9 mouse cellular contexts compared by ENCODE assay signal in the genomic region with DNA sequence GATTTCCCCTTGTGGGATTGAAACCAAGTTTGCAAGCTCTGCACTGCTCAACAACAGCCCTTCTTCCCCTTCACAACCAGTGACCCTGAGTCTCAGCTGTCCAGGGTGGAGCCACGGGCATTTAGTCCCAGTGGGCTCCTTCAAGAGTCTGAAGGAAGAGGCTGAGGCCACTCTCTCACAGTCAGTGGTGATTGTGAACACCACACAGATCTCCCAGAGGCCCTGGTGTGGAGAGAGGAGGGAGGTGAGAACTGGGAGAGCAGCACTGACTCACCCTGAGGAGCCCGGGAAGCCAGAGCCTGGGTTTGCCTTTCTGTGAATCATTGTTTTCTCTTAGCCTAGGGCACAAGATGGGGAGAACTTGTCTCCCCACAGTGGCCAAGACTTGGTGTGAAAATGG. TPM values are rescaled to one million over a fixed set of nuclear protein-coding genes. Genes with fewer than 3 reads are reported as not detected.
DNase-seq lines count a peak whose midpoint lies in the region; ATAC-seq and TF ChIP-seq lines count a peak whose summit lies in the region.
"Had no signal": no experiment of that assay in that cellular context is flagged by ENCODE, and none has a peak within 500 bp of the region (broad histone marks: within the 10 kb centered on the region; RNA-seq: fewer than 3 reads in every experiment).

No protein-coding gene starts in this region.

- no peaks in the 10 kb centered on the region for H3K9me3 ChIP-seq in forebrain, embryonic 16.5 days (ENCODE audit: control insufficient read depth, low read length)
- H3K9me3 ChIP-seq in limb, embryonic 12.5 days = no peaks in the 10 kb centered on the region
- H3K9me3 ChIP-seq in stomach, postnatal 0 days (ENCODE audit: control insufficient read depth, low read length) = no peaks in the 10 kb centered on the region

- DNase-seq in heart, adult 18-20 months = peak; percentile 64 to 74
- no peak for DNase-seq in heart, postnatal 25 days (ENCODE audit: low spot score)
- DNase-seq in MN1 (ENCODE audit: low spot score) = peak; percentile 76
- peak; percentile 72 for DNase-seq in stomach, postnatal 0 days (ENCODE audit: low spot score)
- DNase-seq in embryo, embryonic 10 days (ENCODE audit: low spot score) = no peak

- intact Hi-C loops in heart, postnatal 25 days (cut with DNase I) = no loop called here

- H3K4me1 ChIP-seq in forebrain, embryonic 16.5 days (replicated peaks; ENCODE audit: control insufficient read depth, insufficient read depth, low read length) = peaks cover 43% of the 10 kb centered on the region
- peaks cover 38% of the 10 kb centered on the region for H3K4me1 ChIP-seq in limb, embryonic 12.5 days (replicated peaks)
- peaks cover 5% of the 10 kb centered on the region; the same call in 1 of the 2 replicates for H3K4me1 ChIP-seq in stomach, postnatal 0 days (replicated peaks; ENCODE audit: control insufficient read depth, insufficient read depth)

- H3K9ac ChIP-seq in forebrain, embryonic 16.5 days (replicated peaks; ENCODE audit: low read depth, low read length) = peak overlapping the region; percentile 99
- peak overlapping the region; percentile 97 for H3K9ac ChIP-seq in limb, embryonic 12.5 days (replicated peaks)
- peak overlapping the region; percentile 14; the same call in 1 of the 2 replicates for H3K9ac ChIP-seq in stomach, postnatal 0 days (ENCODE audit: low read length)

- peak overlapping the region; percentile 90 for H3K4me2 ChIP-seq in forebrain, embryonic 16.5 days (ENCODE audit: low read length)
- peak overlapping the region; percentile 96 for H3K4me2 ChIP-seq in limb, embryonic 12.5 days
- peak overlapping the region; percentile 92; the same call in 1 of the 2 replicates for H3K4me2 ChIP-seq in stomach, postnatal 0 days (replicated peaks; ENCODE audit: low read depth)

- TF ChIP-seq CTCF in stomach, postnatal 0 days (IDR thresholded peaks at IDR 0.05; ENCODE audit: low read depth) = no peak

- H3K27me3 ChIP-seq in forebrain, embryonic 16.5 days (replicated peaks; ENCODE audit: control insufficient read depth, insufficient read depth, low read length) = no peaks in the 10 kb centered on the region
- no peaks in the 10 kb centered on the region for H3K27me3 ChIP-seq in limb, embryonic 12.5 days
- no peaks in the 10 kb centered on the region for H3K27me3 ChIP-seq in stomach, postnatal 0 days (ENCODE audit: control insufficient read depth, insufficient read depth, low read length)

- WGBS in forebrain, embryonic 16.5 days = 41% methylated on average over 2 of the region's 2 CpGs
- WGBS in limb, embryonic 12.5 days = 61% methylated on average over 2 of the region's 2 CpGs
- WGBS in stomach, postnatal 0 days = 17% methylated on average over 2 of the region's 2 CpGs

- H3K36me3 ChIP-seq in forebrain, embryonic 16.5 days (ENCODE audit: control insufficient read depth, insufficient read depth) = peaks cover 4% of the 10 kb centered on the region
- H3K36me3 ChIP-seq in limb, embryonic 12.5 days = peaks cover 49% of the 10 kb centered on the region
- no peaks in the 10 kb centered on the region; the same call in 1 of the 2 replicates for H3K36me3 ChIP-seq in stomach, postnatal 0 days (ENCODE audit: control insufficient read depth, insufficient read depth, low read length)

- H3K4me3 ChIP-seq in forebrain, embryonic 16.5 days (replicated peaks; ENCODE audit: low read length) = peak overlapping the region; percentile 92
- peak overlapping the region; percentile 87; the same call in 1 of the 2 replicates for H3K4me3 ChIP-seq in limb, embryonic 12.5 days (replicated peaks)
- H3K4me3 ChIP-seq in stomach, postnatal 0 days (ENCODE audit: low read depth, low read length) = no peak overlapping the region

- H3K27ac ChIP-seq in forebrain, embryonic 16.5 days (ENCODE audit: low read length) = peak overlapping the region; percentile 99
- H3K27ac ChIP-seq in limb, embryonic 12.5 days = peak overlapping the region; percentile 97; the same call in 1 of the 2 replicates
- H3K27ac ChIP-seq in stomach, postnatal 0 days (replicated peaks) = peak overlapping the region; percentile 97

- no peak for TF ChIP-seq EP300 in stomach, postnatal 0 days (optimal IDR thresholded peaks at IDR 0.05)

- no peak for ATAC-seq in forebrain, embryonic 16.5 days
- ATAC-seq in limb, embryonic 12.5 days (ENCODE audit: insufficient number of reproducible peaks, insufficient read depth, low FRiP score, low TSS enrichment, low read depth) = no peak
- ATAC-seq in stomach, postnatal 0 days (ENCODE audit: low FRiP score, low TSS enrichment) = peak; percentile 59
- no peak for ATAC-seq in megakaryocyte progenitor cell, adult 5-6 weeks (replicated peaks; ENCODE audit: poor library complexity)

RNA-seq across cellular contexts. Expression of a gene that starts 19.2 kb away (rescaled TPM):
- 10 to 100 TPM; 32.3 to 32.9 TPM for total RNA-seq in heart, adult 18-20 months (2021)
- 10 to 100 TPM; 42.6 to 51.8 TPM for total RNA-seq in heart, postnatal 25 days (2021)
- polyA plus RNA-seq in forebrain, embryonic 16.5 days (2015; fragmentation: Nextera tagmentation; extraction: Ambion mirVana) = 166 and 210 TPM in 2 replicates
- polyA plus RNA-seq in limb, embryonic 12.5 days (2016; fragmentation: Nextera tagmentation; extraction: Ambion mirVana) = 122 and 123 TPM in 2 replicates
- polyA plus RNA-seq in stomach, postnatal 0 days (2015; fragmentation: Nextera tagmentation; extraction: Ambion mirVana) = 29.0 and 33.0 TPM in 2 replicates
- total RNA-seq in megakaryocyte progenitor cell, adult 5-6 weeks (2015) = 94.1 and 112 TPM in 2 replicates
- 55.7 and 88.3 TPM in 2 replicates for total RNA-seq in megakaryocyte progenitor cell, adult 5-6 weeks (2017)

RNA-seq across cellular contexts. Expression of a gene that starts 28.0 kb away (rescaled TPM):
- total RNA-seq in heart, adult 18-20 months (2021) = not detected
- total RNA-seq in heart, postnatal 25 days (2021) = not detected
- polyA plus RNA-seq in forebrain, embryonic 16.5 days (2015; fragmentation: Nextera tagmentation; extraction: Ambion mirVana) = not detected in 2 replicates
- not detected in 2 replicates for polyA plus RNA-seq in limb, embryonic 12.5 days (2016; fragmentation: Nextera tagmentation; extraction: Ambion mirVana)
- 0.07 TPM in 1 of 2 replicates, not detected in the other for polyA plus RNA-seq in stomach, postnatal 0 days (2015; fragmentation: Nextera tagmentation; extraction: Ambion mirVana)
- total RNA-seq in megakaryocyte progenitor cell, adult 5-6 weeks (2015) = not detected in 2 replicates
- total RNA-seq in megakaryocyte progenitor cell, adult 5-6 weeks (2017) = not detected in 2 replicates
- total RNA-seq: left cerebral cortex, postnatal 25 days had no signal

RNA-seq across cellular contexts. Expression of a gene that starts 49.3 kb away (rescaled TPM):
- 10 to 100 TPM; 60.8 to 65.5 TPM for total RNA-seq in heart, adult 18-20 months (2021)
- total RNA-seq in heart, postnatal 25 days (2021) = 10 to 100 TPM; 80.7 to 93.3 TPM
- polyA plus RNA-seq in forebrain, embryonic 16.5 days (2015; fragmentation: Nextera tagmentation; extraction: Ambion mirVana) = 132 and 140 TPM in 2 replicates
- polyA plus RNA-seq in limb, embryonic 12.5 days (2016; fragmentation: Nextera tagmentation; extraction: Ambion mirVana) = 184 and 190 TPM in 2 replicates
- polyA plus RNA-seq in stomach, postnatal 0 days (2015; fragmentation: Nextera tagmentation; extraction: Ambion mirVana) = 257 and 271 TPM in 2 replicates
- total RNA-seq in megakaryocyte progenitor cell, adult 5-6 weeks (2015) = 438 and 488 TPM in 2 replicates
- total RNA-seq in megakaryocyte progenitor cell, adult 5-6 weeks (2017) = 213 and 253 TPM in 2 replicates

Comparison
In these comparisons a context has a peak if more than half of its experiments do, and no peak if none do; other contexts are left out.
1. DNase-seq: peak in heart, adult 18-20 months (2 of 2), MN1 (single experiment) and stomach, postnatal 0 days (single experiment); none in heart, postnatal 25 days (single experiment) and embryo, embryonic 10 days (single experiment).
2. H3K9ac ChIP-seq: peak in every context shown above with its lines; median percentile 99 in forebrain, embryonic 16.5 days; 97 in limb, embryonic 12.5 days; 14 in stomach, postnatal 0 days.
3. Peak in every context shown above with its lines, with median percentiles within 50 percentile points of each other: H3K27ac ChIP-seq and H3K4me2 ChIP-seq.